Mouse (Mus musculus) embryonic fibroblast, embryonic 13.5 days (primary cell): ENCODE measurements at regions not wholly inside any gene's neighbourhood (a gene's known extent, or its start where the extent isn't known, plus 50 kb on each side); places are given as distances from the start of the nearest gene placed in this dataset.

Source experiments
- CTCF ChIP-seq: IDR thresholded peaks from 2 replicates; pipeline ENCODE4 v1.5.1; 2011; ENCODE audit warnings: mild to moderate bottlenecking, control low read depth, low read length, moderate library complexity, borderline replicate concordance; ENCODE audit not compliant: insufficient read depth
- POLR2A ChIP-seq: IDR thresholded peaks from 2 replicates; pipeline ENCODE4 v1.6.1; 2011; ENCODE audit warnings: low read depth, mild to moderate bottlenecking, control low read depth, low read length, moderate library complexity

DNA sequence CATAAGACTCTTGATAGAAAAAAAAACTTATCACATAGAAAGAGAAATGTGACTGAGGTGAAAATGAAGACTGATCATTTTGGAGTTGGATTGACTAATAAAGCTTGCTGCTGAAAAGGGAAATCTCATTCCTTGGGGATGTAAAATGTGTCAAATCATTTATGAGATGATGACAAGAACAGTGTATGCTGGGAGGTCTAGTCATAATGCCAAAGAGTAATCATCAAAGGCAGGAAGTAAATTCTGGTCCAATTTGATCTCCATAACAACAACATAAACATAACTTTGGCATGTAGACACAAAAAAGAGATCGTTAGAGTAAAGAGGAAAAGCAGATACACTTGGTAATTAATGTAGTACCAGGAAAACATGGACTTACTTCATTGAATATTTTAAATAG lies 470.9 kb downstream of the Phex start:
- TF ChIP-seq CTCF (no peak), POLR2A (no peak)
